8 mouse cellular contexts compared by ENCODE assay signal in genomic region chr13:33935465-33936181, GRCm38 (mm10). TPM values are rescaled to one million over a fixed set of nuclear protein-coding genes. Genes with fewer than 3 reads are reported as not detected.
A peak's percentile ranks its signal among the peaks of the same experiment; 100 is the strongest.
DNase-seq lines count a peak whose midpoint lies in the region; ATAC-seq and TF ChIP-seq lines count a peak whose summit lies in the region.

No protein-coding gene starts in this region.

- no peaks in the 10 kb centered on the region for H3K9me3 ChIP-seq in embryonic facial prominence, embryonic 13.5 days
- H3K9me3 ChIP-seq in limb, embryonic 13.5 days, result no peaks in the 10 kb centered on the region
- H3K9me3 ChIP-seq in midbrain, embryonic 15.5 days, result no peaks in the 10 kb centered on the region

- H3K4me2 ChIP-seq in embryonic facial prominence, embryonic 13.5 days, result peak overlapping the region; percentile 89
- peak overlapping the region; percentile 88 for H3K4me2 ChIP-seq in limb, embryonic 13.5 days (replicated peaks)
- peak overlapping the region; percentile 91 for H3K4me2 ChIP-seq in midbrain, embryonic 15.5 days

- H3K36me3 ChIP-seq in embryonic facial prominence, embryonic 13.5 days, result peaks cover 4% of the 10 kb centered on the region; the same call in 1 of the 2 replicates
- H3K36me3 ChIP-seq in kidney, adult 2 months (ENCODE audit: control insufficient read depth, insufficient read depth, low read length), result no peaks in the 10 kb centered on the region
- H3K36me3 ChIP-seq in limb, embryonic 13.5 days, result no peaks in the 10 kb centered on the region
- no peaks in the 10 kb centered on the region for H3K36me3 ChIP-seq in midbrain, embryonic 15.5 days (replicated peaks)
- no peaks in the 10 kb centered on the region; the same call in 1 of the 2 replicates for H3K36me3 ChIP-seq in testis, adult 2 months (ENCODE audit: control insufficient read depth, insufficient read depth, low read length)

- peak; percentile 62 for ATAC-seq in embryonic facial prominence, embryonic 13.5 days (ENCODE audit: insufficient number of reproducible peaks, insufficient read depth, low FRiP score, low TSS enrichment, low read depth)
- peak; percentile 86 for ATAC-seq in limb, embryonic 13.5 days (ENCODE audit: low FRiP score, low read depth)
- ATAC-seq in midbrain, embryonic 15.5 days (replicated peaks), result peak; percentile 90

- no peaks in the 10 kb centered on the region for H3K27me3 ChIP-seq in embryonic facial prominence, embryonic 13.5 days
- no peaks in the 10 kb centered on the region for H3K27me3 ChIP-seq in kidney, adult 2 months (replicated peaks; ENCODE audit: control insufficient read depth, insufficient read depth, low read length)
- no peaks in the 10 kb centered on the region for H3K27me3 ChIP-seq in limb, embryonic 13.5 days
- no peaks in the 10 kb centered on the region for H3K27me3 ChIP-seq in midbrain, embryonic 15.5 days (replicated peaks)
- no peaks in the 10 kb centered on the region for H3K27me3 ChIP-seq in testis, adult 2 months (ENCODE audit: control insufficient read depth, insufficient read depth, low read length)

- no peak overlapping the region for H3K27ac ChIP-seq in embryonic facial prominence, embryonic 13.5 days
- peak overlapping the region; percentile 50; the same call in 1 of the 2 replicates for H3K27ac ChIP-seq in kidney, adult 2 months (ENCODE audit: insufficient read depth, low read depth, low read length)
- no peak overlapping the region for H3K27ac ChIP-seq in limb, embryonic 13.5 days
- H3K27ac ChIP-seq in midbrain, embryonic 15.5 days, result no peak overlapping the region
- peak overlapping the region; percentile 95 for H3K27ac ChIP-seq in testis, adult 2 months (ENCODE audit: control insufficient read depth, insufficient read depth, low read depth, low read length)

- peaks cover 14% of the 10 kb centered on the region for H3K4me1 ChIP-seq in embryonic facial prominence, embryonic 13.5 days
- H3K4me1 ChIP-seq in kidney, adult 2 months (ENCODE audit: control insufficient read depth, insufficient read depth, low read length), result peaks cover 3% of the 10 kb centered on the region; the same call in 1 of the 2 replicates
- 0 out of 2 replicates have a peak, but pooled peaks cover 8% of the 10 kb centered on the region for H3K4me1 ChIP-seq in limb, embryonic 13.5 days
- H3K4me1 ChIP-seq in midbrain, embryonic 15.5 days, result peaks cover 8% of the 10 kb centered on the region; the same call in 1 of the 2 replicates
- H3K4me1 ChIP-seq in testis, adult 2 months (ENCODE audit: control insufficient read depth, insufficient read depth, low read length), result peaks cover 9% of the 10 kb centered on the region

- peak overlapping the region; percentile 74 for H3K4me3 ChIP-seq in embryonic facial prominence, embryonic 13.5 days
- peak overlapping the region; percentile 95 for H3K4me3 ChIP-seq in kidney, adult 2 months (ENCODE audit: insufficient read depth, low read depth, low read length)
- peak overlapping the region; percentile 71 for H3K4me3 ChIP-seq in limb, embryonic 13.5 days
- H3K4me3 ChIP-seq in midbrain, embryonic 15.5 days, result peak overlapping the region; percentile 60
- peak overlapping the region; percentile 92 for H3K4me3 ChIP-seq in testis, adult 2 months (ENCODE audit: control insufficient read depth, low read depth, low read length)

- no peak for TF ChIP-seq CTCF in kidney, adult 2 months (conservative IDR thresholded peaks at IDR 0.05; ENCODE audit: insufficient read depth, insufficient read length, low read depth, low read length)
- TF ChIP-seq CTCF in testis, adult 2 months (IDR thresholded peaks at IDR 0.05; ENCODE audit: control insufficient read depth, insufficient read depth, insufficient replicate concordance, low read depth, low read length), result no peak

- TF ChIP-seq POLR2A in kidney, adult 2 months (IDR thresholded peaks at IDR 0.05; ENCODE audit: low read depth, low read length), result no peak
- peak; percentile 76 for TF ChIP-seq POLR2A in testis, adult 2 months (IDR thresholded peaks at IDR 0.05; ENCODE audit: control insufficient read depth, low read depth, low read length)

- DNase-seq in 3134 (ENCODE audit: extremely low read depth, insufficient read length, low spot score), result peak; percentile 73
- peak; percentile 69 for DNase-seq in adrenal gland, postnatal 25 days
- DNase-seq in heart, adult 8-10 months (ENCODE audit: low spot score), result peak; percentile 72
- peak; percentile 62 for DNase-seq in kidney, adult 2 months

- under 1% methylated on average over 44 of the region's 44 CpGs for WGBS in embryonic facial prominence, embryonic 13.5 days
- WGBS in kidney, adult 2 months, result under 1% methylated on average over 44 of the region's 44 CpGs
- WGBS in limb, embryonic 13.5 days, result under 1% methylated on average over 42 of the region's 44 CpGs
- under 1% methylated on average over 44 of the region's 44 CpGs for WGBS in midbrain, embryonic 15.5 days

- peak overlapping the region; percentile 89 for H3K9ac ChIP-seq in embryonic facial prominence, embryonic 13.5 days
- H3K9ac ChIP-seq in limb, embryonic 13.5 days, result peak overlapping the region; percentile 88
- H3K9ac ChIP-seq in midbrain, embryonic 15.5 days, result peak overlapping the region; percentile 68

RNA-seq across cellular contexts. Expression of gene Nqo2, which starts 28.9 kb away (rescaled TPM):
- total RNA-seq in adrenal gland, postnatal 25 days (2021), result 61.7 and 75.1 TPM in 2 replicates
- 13.0 and 14.0 TPM in 2 replicates for polyA plus RNA-seq in embryonic facial prominence, embryonic 13.5 days (2015; fragmentation: Nextera tagmentation; extraction: Ambion mirVana)
- total RNA-seq in heart, adult 8-10 months (2022), result 10 to 100 TPM; 34.4 to 45.1 (median 42.8) TPM
- 14.6 and 21.2 TPM in 2 replicates for polyA plus RNA-seq in kidney, adult 2 months (2012; rRNA removed)
- polyA plus RNA-seq in limb, embryonic 13.5 days (2015; fragmentation: Nextera tagmentation; extraction: Ambion mirVana), result 13.8 and 16.6 TPM in 2 replicates
- polyA plus RNA-seq in midbrain, embryonic 15.5 days (2015; fragmentation: Nextera tagmentation; extraction: Ambion mirVana), result 7.2 and 8.3 TPM in 2 replicates
- polyA plus RNA-seq in testis, adult 2 months (2012; rRNA removed), result 24.9 and 28.4 TPM in 2 replicates

RNA-seq across cellular contexts. Expression of gene Serpinb6c, which starts 30.1 kb away (rescaled TPM):
- not detected in 2 replicates for total RNA-seq in adrenal gland, postnatal 25 days (2021)
- not detected in 2 replicates for polyA plus RNA-seq in embryonic facial prominence, embryonic 13.5 days (2015; fragmentation: Nextera tagmentation; extraction: Ambion mirVana)
- total RNA-seq in heart, adult 8-10 months (2022), result not detected
- polyA plus RNA-seq in kidney, adult 2 months (2012; rRNA removed), result 0.11 TPM in 1 of 2 replicates, not detected in the other
- 0.18 and 0.23 TPM in 2 replicates for polyA plus RNA-seq in limb, embryonic 13.5 days (2015; fragmentation: Nextera tagmentation; extraction: Ambion mirVana)
- polyA plus RNA-seq in midbrain, embryonic 15.5 days (2015; fragmentation: Nextera tagmentation; extraction: Ambion mirVana), result 0.51 TPM in 1 of 2 replicates, not detected in the other
- 0.63 and 0.79 TPM in 2 replicates for polyA plus RNA-seq in testis, adult 2 months (2012; rRNA removed)

Comparison
In these comparisons a context has a peak if more than half of its experiments do, and no peak if none do; other contexts are left out.
1. H3K27ac ChIP-seq: peak in kidney, adult 2 months (single experiment) and testis, adult 2 months (single experiment); none in embryonic facial prominence, embryonic 13.5 days (single experiment), limb, embryonic 13.5 days (single experiment) and midbrain, embryonic 15.5 days (single experiment).
2. Peak in every context shown above with its lines, with median percentiles within 50 percentile points of each other: DNase-seq, ATAC-seq, H3K4me2 ChIP-seq, H3K4me3 ChIP-seq and H3K9ac ChIP-seq.